In the genomic region with DNA sequence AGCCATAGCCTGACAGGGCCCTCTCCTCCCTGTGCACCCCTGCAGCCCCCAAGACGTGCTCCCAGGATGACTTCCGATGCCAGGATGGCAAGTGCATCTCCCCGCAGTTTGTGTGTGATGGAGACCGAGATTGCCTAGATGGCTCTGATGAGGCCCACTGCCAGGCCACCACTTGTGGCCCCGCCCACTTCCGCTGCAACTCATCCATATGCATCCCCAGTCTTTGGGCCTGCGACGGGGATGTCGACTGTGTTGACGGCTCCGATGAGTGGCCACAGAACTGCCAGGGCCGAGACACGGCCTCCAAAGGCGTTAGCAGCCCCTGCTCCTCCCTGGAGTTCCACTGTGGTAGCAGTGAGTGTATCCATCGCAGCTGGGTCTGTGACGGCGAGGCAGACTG, we compare ENCODE assay signal across 29 mouse cellular contexts. TPM values are rescaled to one million over a fixed set of nuclear protein-coding genes. Genes with fewer than 3 reads are reported as not detected.
A peak's percentile ranks its signal among the peaks of the same experiment; 100 is the strongest.
DNase-seq lines count a peak whose midpoint lies in the region; ATAC-seq and TF ChIP-seq lines count a peak whose summit lies in the region.
"Had no signal": no experiment of that assay in that cellular context is flagged by ENCODE, and none has a peak within 500 bp of the region (broad histone marks: within the 10 kb centered on the region; RNA-seq: fewer than 3 reads in every experiment).

No protein-coding gene starts in this region.

- H3K4me2 ChIP-seq in intestine, embryonic 16.5 days (ENCODE audit: low read depth, low read length), result no peak overlapping the region
- H3K4me2 ChIP-seq: embryonic facial prominence, embryonic 13.5 days; forebrain, embryonic 12.5 days; heart, embryonic 13.5 days; hindbrain, embryonic 14.5 days had no signal

- H3K9me3 ChIP-seq in megakaryocyte, embryonic 14.5 days, result no peaks in the 10 kb centered on the region
- H3K9me3 ChIP-seq in intestine, embryonic 16.5 days (ENCODE audit: control insufficient read depth, low read length), result no peaks in the 10 kb centered on the region
- H3K9me3 ChIP-seq: embryonic facial prominence, embryonic 10.5 days; embryonic facial prominence, embryonic 13.5 days; forebrain, embryonic 12.5 days; heart, embryonic 10.5 days; heart, embryonic 13.5 days had no signal

- H3K27ac ChIP-seq in intestine, embryonic 16.5 days (ENCODE audit: low read length), result peak overlapping the region; percentile 79
- H3K27ac ChIP-seq: embryonic facial prominence, embryonic 10.5 days; embryonic facial prominence, embryonic 13.5 days; forebrain, embryonic 12.5 days; heart, adult 2 months; heart, embryonic 10.5 days; heart, embryonic 13.5 days; hindbrain, embryonic 14.5 days; hindbrain, postnatal 0 days had no signal

- H3K9ac ChIP-seq in intestine, embryonic 16.5 days (ENCODE audit: low read depth, low read length), result no peak overlapping the region
- H3K9ac ChIP-seq: embryonic facial prominence, embryonic 13.5 days; forebrain, embryonic 12.5 days; heart, embryonic 13.5 days; hindbrain, embryonic 14.5 days had no signal

- H3K27me3 ChIP-seq in megakaryocyte, embryonic 14.5 days (replicated peaks), result no peaks in the 10 kb centered on the region
- no peaks in the 10 kb centered on the region for H3K27me3 ChIP-seq in intestine, embryonic 16.5 days (replicated peaks; ENCODE audit: control insufficient read depth, insufficient read depth, low read length)
- H3K27me3 ChIP-seq: embryonic facial prominence, embryonic 13.5 days; forebrain, embryonic 12.5 days; heart, embryonic 13.5 days had no signal

- TF ChIP-seq CTCF in brain, embryonic 14.5 days (IDR thresholded peaks at IDR 0.05; ENCODE audit: borderline replicate concordance, extremely low read depth, insufficient read depth, insufficient read length), result no peak

- 86% methylated on average over 17 of the region's 17 CpGs for WGBS in intestine, embryonic 16.5 days

- H3K4me1 ChIP-seq in megakaryocyte, embryonic 14.5 days, result peaks cover 45% of the 10 kb centered on the region
- H3K4me1 ChIP-seq in intestine, embryonic 16.5 days (ENCODE audit: control insufficient read depth, insufficient read depth, low read length), result peaks cover 9% of the 10 kb centered on the region; the same call in 1 of the 2 replicates
- H3K4me1 ChIP-seq: embryonic facial prominence, embryonic 10.5 days; forebrain, embryonic 12.5 days had no signal

- no peak for ATAC-seq in megakaryocyte, adult 5-6 weeks (ENCODE audit: poor library complexity, severe bottlenecking)
- peak; percentile 6 for ATAC-seq in intestine, embryonic 16.5 days
- ATAC-seq: CD4-positive, CD25-positive, alpha-beta regulatory T cell, adult 4 months; forebrain, embryonic 16.5 days; hindbrain, postnatal 0 days had no signal

- TF ChIP-seq POLR2A in brain, embryonic 14.5 days (IDR thresholded peaks at IDR 0.05; ENCODE audit: borderline replicate concordance, extremely low read depth, insufficient read depth, insufficient read length, poor library complexity, severe bottlenecking), result no peak

- DNase-seq in R1 (ENCODE audit: low read depth, low spot score), result peak; percentile 74
- DNase-seq in brain, embryonic 14.5 days (ENCODE audit: low read depth), result peak; percentile 20
- no peak for DNase-seq in left cerebral cortex, adult 11 months (ENCODE audit: low spot score)
- DNase-seq in adrenal gland, postnatal 10 days, result no peak
- DNase-seq in gastrocnemius, postnatal 10 days, result no peak
- DNase-seq: adrenal gland, adult 2 months; adrenal gland, postnatal 25 days; cerebellum, adult 18-20 months; cerebellum, postnatal 10 days; cerebellum, postnatal 36 days; embryo, embryonic 11 days; heart, adult 2 months; heart, postnatal 14 days; heart, postnatal 4 days; kidney, adult 11 months; kidney, adult 8-10 months had no signal

- H3K36me3 ChIP-seq in megakaryocyte, embryonic 14.5 days (replicated peaks; ENCODE audit: low read length), result peaks cover 97% of the 10 kb centered on the region
- H3K36me3 ChIP-seq in intestine, embryonic 16.5 days (ENCODE audit: control insufficient read depth, insufficient read depth, low read length), result peaks cover 54% of the 10 kb centered on the region

- H3K4me3 ChIP-seq in megakaryocyte, embryonic 14.5 days (replicated peaks), result peak overlapping the region; percentile 23
- H3K4me3 ChIP-seq in intestine, embryonic 16.5 days (ENCODE audit: low read length), result no peak overlapping the region
- H3K4me3 ChIP-seq: embryonic facial prominence, embryonic 10.5 days; embryonic facial prominence, embryonic 13.5 days; erythroblast, embryonic 14.5 days; forebrain, embryonic 12.5 days; heart, adult 2 months; heart, embryonic 10.5 days; heart, embryonic 13.5 days had no signal

RNA-seq across cellular contexts. Expression of gene Ldlr, which starts 10.2 kb away (rescaled TPM):
- polyA plus RNA-seq in megakaryocyte, embryonic 14.5 days (2012; ENCODE audit: insufficient read depth, low replicate concordance), result 26.9 and 39.5 TPM in 2 replicates
- 23.8 and 25.6 TPM in 2 replicates for total RNA-seq in megakaryocyte, adult 5-6 weeks (2015)
- total RNA-seq in megakaryocyte, adult 5-6 weeks (2017), result 50.1 and 51.5 TPM in 2 replicates
- 21.3 and 21.4 TPM in 2 replicates for polyA plus RNA-seq in brain, embryonic 14.5 days (2012; rRNA removed)
- polyA plus RNA-seq in intestine, embryonic 16.5 days (2015; fragmentation: Nextera tagmentation; extraction: Ambion mirVana), result 86.7 and 88.2 TPM in 2 replicates
- 10 to 100 TPM; 21.6 to 41.6 TPM for total RNA-seq in adrenal gland, postnatal 10 days (2021)
- 10 to 100 TPM; 11.4 to 11.8 TPM for total RNA-seq in gastrocnemius, postnatal 10 days (2021)

RNA-seq across cellular contexts. Expression of gene Spc24, which starts 26.7 kb away (rescaled TPM):
- polyA plus RNA-seq in megakaryocyte, embryonic 14.5 days (2012; ENCODE audit: insufficient read depth, low replicate concordance), result 19.2 and 58.4 TPM in 2 replicates
- 49.8 and 57.8 TPM in 2 replicates for total RNA-seq in megakaryocyte, adult 5-6 weeks (2015)
- total RNA-seq in megakaryocyte, adult 5-6 weeks (2017), result 127 and 156 TPM in 2 replicates
- 19.6 and 34.1 TPM in 2 replicates for polyA plus RNA-seq in brain, embryonic 14.5 days (2012; rRNA removed)
- 85.5 and 106 TPM in 2 replicates for polyA plus RNA-seq in intestine, embryonic 16.5 days (2015; fragmentation: Nextera tagmentation; extraction: Ambion mirVana)
- total RNA-seq in adrenal gland, postnatal 10 days (2021), result 10 to 100 TPM; 12.6 to 14.3 TPM
- 1 to 10 TPM; 6.1 to 7.3 TPM for total RNA-seq in gastrocnemius, postnatal 10 days (2021)

Comparison
In these comparisons a context has a peak if more than half of its experiments do, and no peak if none do; other contexts are left out.
1. DNase-seq: peak in R1 (single experiment) and brain, embryonic 14.5 days (single experiment); none in left cerebral cortex, adult 11 months (single experiment), adrenal gland, postnatal 10 days (single experiment) and gastrocnemius, postnatal 10 days (single experiment).